Mouse (Mus musculus) neural tube, embryonic 11.5 days (tissue): ENCODE data around the gene Cldn1. TPM values are rescaled to one million over a fixed set of nuclear protein-coding genes. Genes with fewer than 3 reads are reported as not detected.

ENCODE experiments used
- ATAC-seq: fragments of 200-750 bp; cut with Nextera tagmentation; 2 replicates; pipeline ENCODE4 v1.8.0; 2017; ENCODE audit warnings: moderate number of reproducible peaks, mild to moderate bottlenecking, moderate TSS enrichment, moderate library complexity; ENCODE audit not compliant: insufficient read depth, low FRiP score, low TSS enrichment
- DNase-seq: peaks from one replicate; pipeline ENCODE4 v3.0.0-alpha.2; 2015; ENCODE audit warnings: low spot score
- H3K27ac ChIP-seq: fragments of 300-500 bp; sonication (generic); 2 replicates; pipeline ENCODE4 v1.5.1; 2014; ENCODE audit warnings: low read depth, mild to moderate bottlenecking, low read length
- H3K27me3 ChIP-seq: fragments of 300-500 bp; sonication (generic); 2 replicates; pipeline ENCODE4 v1.6.1; 2014; ENCODE audit warnings: mild to moderate bottlenecking, low read length, mixed read lengths; ENCODE audit not compliant: control insufficient read depth, insufficient read depth
- H3K36me3 ChIP-seq: fragments of 300-500 bp; sonication (generic); 2 replicates; pipeline ENCODE4 v1.6.1; 2014; ENCODE audit warnings: mild to moderate bottlenecking, low read length, moderate library complexity, mixed read lengths; ENCODE audit not compliant: control insufficient read depth, insufficient read depth
- H3K4me1 ChIP-seq: fragments of 300-500 bp; sonication (generic); 2 replicates; pipeline ENCODE4 v1.6.1; 2014; ENCODE audit warnings: low read length, mixed read lengths; ENCODE audit not compliant: control insufficient read depth, insufficient read depth
- H3K4me2 ChIP-seq: fragments of 300-500 bp; sonication (generic); 2 replicates; pipeline ENCODE4 v1.6.1; 2014; ENCODE audit warnings: low read depth, mild to moderate bottlenecking, moderate library complexity
- H3K4me3 ChIP-seq: fragments of 300-500 bp; sonication (generic); 2 replicates; pipeline ENCODE4 v1.5.1; 2014; ENCODE audit warnings: low read depth, low read length
- H3K9ac ChIP-seq: fragments of 300-500 bp; sonication (generic); 2 replicates; pipeline ENCODE4 v1.6.1; 2014; ENCODE audit warnings: mild to moderate bottlenecking, low read length
- H3K9me3 ChIP-seq: fragments of 300-500 bp; sonication (generic); 2 replicates; pipeline ENCODE4 v1.6.1; 2016; ENCODE audit warnings: low read length; ENCODE audit not compliant: control insufficient read depth
- WGBS: fragments of 180-500 bp; shearing (Covaris S2); extraction: QIAGEN DNeasy Blood & Tissue Kit; methylation state at CpG from one replicate; pipeline ENCODE4 v1.1.7; 2014; 5-methylcytosine and 5-hydroxymethylcytosine counted together
- polyA plus RNA-seq: library from polyadenylated mRNA; unstranded; fragments of >200 nt; fragmentation: Nextera tagmentation; extraction: Ambion mirVana; gene quantifications from 2 replicates; pipeline ENCODE4 v1.2.1, GENCODE M21; 2014

Gene Cldn1
- polyA plus RNA-seq, 1 experiment from 2014 or later: 2.7 TPM

DNA sequence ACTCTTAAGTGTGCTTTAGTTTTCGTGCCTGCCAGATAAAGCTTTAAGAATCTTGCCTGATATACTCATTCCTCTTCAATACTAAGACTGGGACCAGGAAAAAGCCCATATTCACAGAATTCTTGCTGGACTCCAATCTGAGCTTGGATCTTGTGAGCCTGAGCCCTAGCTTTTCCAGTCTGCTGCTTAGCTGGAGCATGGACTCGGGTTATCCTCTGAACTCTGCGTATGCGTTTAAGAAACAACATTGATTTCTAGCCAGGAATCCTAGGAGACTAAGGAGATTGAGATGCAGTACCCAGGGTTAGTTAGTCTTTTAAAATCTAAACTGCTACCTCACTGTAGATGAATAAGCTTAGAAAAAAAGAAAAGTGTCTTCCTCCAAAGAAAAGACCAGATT is 20.9 kb downstream of the Cldn1 start:
- ATAC-seq (no peak), DNase-seq (no peak)
- Histone ChIP-seq H3K27me3 (no peaks in the 10 kb centered on the region), H3K36me3 (no peaks in the 10 kb centered on the region), H3K9ac (no peak overlapping the region), H3K4me1 (no peaks in the 10 kb centered on the region), H3K4me2 (no peak overlapping the region), H3K9me3 (no peaks in the 10 kb centered on the region), H3K27ac (no peak overlapping the region), H3K4me3 (no peak overlapping the region)
- WGBS: 90% methylated on average over 4 of the region's 4 CpGs

DNA sequence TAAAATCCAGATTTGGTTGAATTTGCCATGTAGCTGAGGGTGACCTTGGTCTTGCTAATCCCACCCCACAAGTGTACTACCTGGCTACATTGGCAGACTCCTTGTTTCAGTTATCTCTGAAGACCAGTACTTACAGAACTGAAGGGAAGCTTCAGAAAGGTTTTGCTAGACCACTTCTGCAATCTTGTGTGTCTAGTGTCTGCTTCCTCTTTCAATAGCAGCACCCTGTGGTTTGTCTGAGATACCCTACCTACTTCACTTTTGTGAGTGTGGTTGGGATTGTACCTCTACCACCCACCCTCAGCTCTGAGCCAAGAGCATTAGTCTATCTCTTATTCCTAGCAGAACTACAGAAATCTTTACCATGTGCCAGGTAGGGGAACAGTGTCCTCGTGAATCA is 22.8 kb downstream of the Cldn1 start:
- H3K4me3 ChIP-seq: no peak overlapping the region
- H3K9me3 ChIP-seq: no peaks in the 10 kb centered on the region
- no peaks in the 10 kb centered on the region for H3K27me3 ChIP-seq
- no peak overlapping the region for H3K4me2 ChIP-seq
- ATAC-seq: no peak
- H3K4me1 ChIP-seq: no peaks in the 10 kb centered on the region
- no peak for DNase-seq
- WGBS: 69% methylated on average over 1 of the region's 1 CpGs
- H3K9ac ChIP-seq: no peak overlapping the region
- no peaks in the 10 kb centered on the region for H3K36me3 ChIP-seq
- no peak overlapping the region for H3K27ac ChIP-seq

DNA sequence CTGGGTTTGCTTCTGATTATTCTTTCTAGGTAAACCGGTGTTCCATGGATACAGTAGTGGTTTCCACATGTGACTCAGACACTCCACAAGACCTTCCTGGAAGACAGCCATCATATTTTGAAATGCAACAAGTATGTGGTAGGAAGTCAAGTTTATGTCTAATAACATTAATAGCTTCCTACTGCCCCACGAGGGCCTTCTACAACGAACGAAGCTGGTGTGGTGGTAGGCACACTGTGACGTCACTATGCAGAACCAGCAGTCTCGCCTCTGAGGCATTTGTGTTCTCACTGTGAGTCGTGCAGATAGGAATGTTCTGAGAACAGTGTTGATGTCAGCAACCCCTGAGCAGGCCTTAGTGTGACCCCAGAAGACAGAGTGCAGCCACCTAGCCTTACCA is 55.4 kb downstream of the Cldn1 start:
- WGBS: 84% methylated on average over 7 of the region's 7 CpGs

DNA sequence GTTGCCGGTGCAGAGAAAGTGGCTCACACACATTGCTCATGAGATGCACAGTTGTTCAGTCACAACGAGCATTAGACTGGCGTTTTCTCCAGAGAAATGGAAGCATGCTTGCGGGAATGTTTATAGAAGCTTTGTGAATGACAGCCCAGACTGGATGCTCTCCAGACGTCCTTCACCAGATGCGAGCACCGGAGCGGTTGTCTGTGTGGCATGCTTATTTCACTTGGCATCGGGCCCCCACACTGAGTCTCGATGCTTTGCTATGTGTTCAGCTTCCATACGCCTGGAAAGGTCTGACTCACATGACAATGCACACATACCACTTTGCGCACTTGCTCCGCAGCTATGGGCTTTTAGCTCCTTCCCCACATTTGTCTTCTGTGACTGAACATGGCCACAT is 56.8 kb downstream of the Cldn1 start:
- no peaks in the 10 kb centered on the region for H3K9me3 ChIP-seq
- no peaks in the 10 kb centered on the region for H3K4me1 ChIP-seq
- H3K27me3 ChIP-seq: no peaks in the 10 kb centered on the region
- H3K36me3 ChIP-seq: no peaks in the 10 kb centered on the region
- ATAC-seq (no peak), DNase-seq (peak; percentile 19)
- no peak overlapping the region for H3K4me3 ChIP-seq
- 83% methylated on average over 13 of the region's 13 CpGs for WGBS
- no peak overlapping the region for H3K9ac ChIP-seq
- no peak overlapping the region for H3K27ac ChIP-seq
- no peak overlapping the region for H3K4me2 ChIP-seq

More for the DNA sequence above, 55.4 kb downstream of the Cldn1 start:
- Histone ChIP-seq H3K27me3 (no peaks in the 10 kb centered on the region), H3K4me3 (no peak overlapping the region), H3K4me2 (no peak overlapping the region), H3K9ac (no peak overlapping the region), H3K36me3 (no peaks in the 10 kb centered on the region), H3K27ac (no peak overlapping the region), H3K4me1 (no peaks in the 10 kb centered on the region), H3K9me3 (no peaks in the 10 kb centered on the region)
- ATAC-seq: no peak
- DNase-seq: no peak

DNA sequence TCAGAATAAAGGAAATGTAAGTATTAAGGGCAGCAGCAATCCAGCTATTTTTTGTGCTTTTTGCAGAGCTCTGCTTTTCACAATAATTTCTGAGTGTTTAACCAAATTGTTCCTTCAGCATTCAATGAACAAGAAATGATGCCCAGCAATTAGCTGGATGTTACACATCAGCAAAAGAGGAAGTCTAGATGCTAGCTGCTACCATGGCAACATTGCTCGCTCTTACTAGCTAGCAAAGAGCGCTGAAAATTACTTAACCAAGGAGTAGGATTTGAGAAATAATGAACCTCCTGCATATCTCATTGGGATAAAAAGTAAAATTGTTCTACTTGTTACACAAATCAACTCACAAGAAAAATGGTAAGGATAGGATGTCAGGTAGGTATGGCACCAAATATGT is 62.2 kb downstream of the Cldn1 start:
- DNase-seq (no peak), ATAC-seq (no peak)
- Histone ChIP-seq H3K27ac (no peak overlapping the region), H3K4me2 (no peak overlapping the region), H3K9me3 (no peaks in the 10 kb centered on the region), H3K36me3 (no peaks in the 10 kb centered on the region), H3K4me1 (no peaks in the 10 kb centered on the region), H3K4me3 (no peak overlapping the region), H3K27me3 (no peaks in the 10 kb centered on the region), H3K9ac (no peak overlapping the region)
- WGBS: 95% methylated on average over 2 of the region's 2 CpGs

Other genes with a start within 250 kb of the Cldn1 start
- not detected in 2 replicates for gene Cldn16, start 91.3 kb upstream of the Cldn1 start, polyA plus RNA-seq
- not detected in 2 replicates for gene Tmem207, start 154.9 kb upstream of the Cldn1 start, polyA plus RNA-seq
- 8.6 and 8.9 TPM in 2 replicates for gene Il1rap, start 209.9 kb upstream of the Cldn1 start, polyA plus RNA-seq